Mouse (Mus musculus): ENCODE data around the gene Mettl7a1.
A peak's percentile ranks its signal among the peaks of the same experiment; 100 is the strongest.
"Not testable (repeated sequence)": the region's sequence is repeated elsewhere in the genome, so short reads cannot be mapped to it uniquely, and the experiment has no call there.

Mettl7a1 gene

DNA sequence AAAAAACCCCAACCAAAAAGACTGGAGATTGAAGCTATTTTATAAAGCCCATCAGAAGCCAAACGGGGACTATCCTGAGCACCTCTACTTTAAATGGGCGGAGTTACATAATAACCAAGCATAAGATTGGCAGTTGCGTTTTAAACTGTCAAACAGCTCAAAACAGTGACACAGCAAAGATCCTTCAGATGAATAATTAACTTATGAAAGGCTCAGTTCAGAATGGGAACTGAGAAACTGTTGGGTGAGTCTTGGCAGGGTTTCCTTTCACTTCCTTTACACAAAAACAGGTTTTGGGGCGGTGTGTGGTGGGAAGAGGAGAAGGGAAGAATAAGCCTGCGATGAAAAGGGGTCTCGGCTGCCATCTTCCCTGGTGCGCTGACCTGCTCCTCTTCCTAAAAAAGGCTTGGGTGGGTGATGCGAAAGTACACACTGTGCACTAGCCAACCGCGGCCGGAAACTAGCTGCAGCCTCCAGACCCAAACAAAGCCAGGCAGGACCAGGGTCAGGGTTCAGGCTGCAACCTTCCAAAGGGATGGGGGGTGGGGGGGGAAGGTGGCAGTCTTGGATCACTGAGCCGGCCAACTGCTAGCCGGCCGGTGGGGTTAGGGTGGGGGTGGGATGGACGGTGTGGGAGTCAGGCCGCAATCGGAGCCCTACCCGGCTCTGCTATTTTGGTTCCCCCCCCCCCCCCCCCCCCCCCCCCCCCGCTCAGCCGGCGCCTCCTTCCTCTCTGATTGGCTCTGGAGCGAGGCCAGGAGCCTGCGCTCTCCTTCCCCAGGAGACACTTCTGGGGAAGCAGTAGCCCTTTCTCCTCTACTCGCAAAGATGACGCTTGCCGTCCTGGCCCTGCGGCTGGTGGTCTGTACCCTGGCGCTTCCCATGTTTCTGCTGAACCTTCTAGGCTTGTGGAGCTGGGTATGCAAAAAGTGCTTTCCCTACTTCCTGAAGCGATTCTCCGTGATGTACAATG lies at the start of gene Mettl7a1:
Gene Mettl7a1 (plus strand): TSS at position 122 of the 973 bp plus-strand sequence.
- peak; percentile 74 to 84 for DNase-seq (ENCODE audit: low spot score in 2 of 2)

DNA sequence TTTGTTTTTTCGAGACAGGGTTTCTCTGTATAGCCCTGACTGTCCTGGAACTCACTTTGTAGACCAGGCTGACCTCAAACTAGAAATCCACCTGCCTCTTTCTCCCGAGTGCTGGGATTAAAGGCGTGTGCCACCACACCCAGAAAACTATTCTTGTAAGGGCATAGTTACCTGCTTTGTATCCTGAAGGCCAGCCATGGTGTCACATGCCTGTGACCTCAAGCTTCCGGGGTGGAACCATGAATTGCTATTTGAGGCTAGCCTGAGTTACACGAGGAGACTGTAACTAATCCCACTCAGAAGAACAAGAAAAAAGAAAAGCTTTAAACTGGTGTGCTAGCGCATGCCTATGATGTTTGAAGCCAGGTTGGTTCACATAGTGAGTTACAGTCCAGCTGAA lies 47.6 kb upstream of the Mettl7a1 start:
- DNase-seq (ENCODE audit: low spot score in 2 of 2): no peak

DNA sequence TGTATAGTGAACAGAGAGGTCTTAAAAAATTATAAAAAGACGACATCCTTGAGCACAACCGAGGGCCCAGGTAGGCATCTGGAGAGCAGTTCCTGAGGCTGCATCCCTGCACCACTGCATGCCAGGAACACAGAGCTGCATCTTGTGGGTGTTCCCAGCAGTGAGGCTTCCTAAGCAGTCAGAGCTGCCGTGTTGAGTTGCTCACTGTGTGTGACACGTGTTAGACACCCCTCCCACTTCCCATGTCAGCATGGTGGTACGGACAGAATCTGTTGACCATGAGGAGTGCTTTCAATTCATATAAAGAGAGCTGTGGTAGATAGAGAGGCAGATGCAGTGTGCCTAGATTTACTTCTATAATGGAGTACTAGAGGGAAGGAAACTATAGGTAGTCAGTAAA lies 46.6 kb upstream of the Mettl7a1 start:
- DNase-seq (ENCODE audit: low spot score in 2 of 2): no peak

DNA sequence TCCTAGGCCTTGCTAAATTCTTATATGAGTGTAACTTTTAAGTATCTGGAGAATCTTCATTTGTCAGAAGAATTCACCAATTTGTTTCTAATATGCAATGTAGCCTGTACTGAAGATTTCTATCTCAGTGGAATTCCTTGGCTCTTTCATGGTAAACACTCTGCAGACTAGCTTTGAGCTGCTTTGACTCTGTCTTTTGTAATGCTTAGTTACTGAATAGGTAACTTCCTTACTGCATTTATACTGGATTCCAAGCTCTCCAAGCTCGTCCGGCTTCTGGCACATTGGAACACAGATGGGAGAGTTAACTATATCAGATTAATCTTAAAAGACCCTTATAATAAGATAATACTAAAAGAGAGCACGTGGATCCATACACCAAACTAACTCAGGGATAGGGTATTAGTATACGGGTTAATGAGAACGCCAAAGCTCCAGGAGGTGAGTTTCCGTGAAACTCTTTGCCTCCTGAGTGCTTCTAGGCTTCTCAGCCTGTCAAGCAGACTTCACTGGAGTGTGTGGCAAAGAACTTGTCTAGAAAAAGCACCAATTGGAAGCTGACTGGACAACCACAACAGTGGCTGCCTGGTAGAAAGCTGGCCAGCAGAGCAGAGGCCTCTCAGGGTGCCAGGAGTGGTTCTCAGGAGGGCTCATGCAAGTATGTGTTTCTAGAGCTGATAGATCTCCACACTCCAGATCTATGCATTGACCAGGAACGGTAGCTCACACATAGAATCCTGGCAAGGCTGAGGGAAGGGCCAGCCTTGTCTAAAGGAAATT lies 45.1 kb upstream of the Mettl7a1 start:
- no peak for DNase-seq (ENCODE audit: low spot score in 2 of 2)

DNA sequence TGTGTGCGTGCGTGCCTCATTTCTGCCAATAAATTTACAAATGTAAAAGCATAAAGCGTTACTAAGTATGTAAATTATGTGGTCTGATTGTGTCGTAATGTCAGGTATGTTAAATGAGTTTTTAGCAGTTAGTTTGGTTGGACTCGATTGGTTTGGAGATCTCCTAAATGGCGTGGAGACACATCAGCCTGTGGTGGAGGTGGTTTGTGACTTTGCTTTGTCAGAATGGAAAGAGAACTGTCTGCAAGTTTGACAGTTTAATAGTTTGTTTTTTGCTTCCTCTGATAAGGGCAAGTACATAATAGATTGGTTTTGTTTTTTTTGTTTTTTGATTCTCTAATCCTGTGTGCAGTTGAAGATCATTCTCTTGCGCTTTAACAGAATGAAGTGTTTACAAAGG lies 43.6 kb upstream of the Mettl7a1 start:
- DNase-seq (ENCODE audit: low spot score in 2 of 2): not testable (repeated sequence)

DNA sequence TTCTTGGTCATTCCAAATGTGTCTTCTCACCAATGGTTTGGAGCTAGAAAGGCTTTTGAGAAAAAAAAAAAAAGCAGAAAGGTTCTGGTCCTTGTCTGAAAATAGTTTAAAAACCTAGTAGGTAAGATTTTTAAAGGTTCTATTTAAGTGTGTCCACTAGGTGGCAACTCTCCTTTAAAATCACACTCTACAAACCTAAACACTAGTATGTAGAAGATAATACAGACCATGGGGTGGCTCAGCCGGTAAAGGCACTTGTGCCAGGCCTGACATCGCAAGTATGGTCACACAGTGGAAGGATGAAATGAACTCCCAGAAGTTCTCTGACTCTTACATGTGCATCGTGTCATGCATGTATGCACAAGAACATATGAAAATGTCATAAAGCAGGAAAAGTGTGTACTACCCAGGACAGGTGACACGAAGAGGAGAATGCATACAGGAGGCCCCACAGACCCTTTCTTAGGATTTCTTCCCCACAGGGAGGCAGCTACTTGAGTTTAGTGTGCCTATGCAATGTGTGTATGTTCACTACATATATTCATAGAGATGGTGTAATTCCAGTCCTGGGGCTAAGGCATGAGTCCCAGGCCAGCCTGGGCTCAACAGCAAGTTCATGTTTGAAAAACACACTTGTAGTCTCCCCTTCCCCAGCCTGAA lies 40.6 kb upstream of the Mettl7a1 start:
- DNase-seq (ENCODE audit: low spot score in 2 of 2): no peak

DNA sequence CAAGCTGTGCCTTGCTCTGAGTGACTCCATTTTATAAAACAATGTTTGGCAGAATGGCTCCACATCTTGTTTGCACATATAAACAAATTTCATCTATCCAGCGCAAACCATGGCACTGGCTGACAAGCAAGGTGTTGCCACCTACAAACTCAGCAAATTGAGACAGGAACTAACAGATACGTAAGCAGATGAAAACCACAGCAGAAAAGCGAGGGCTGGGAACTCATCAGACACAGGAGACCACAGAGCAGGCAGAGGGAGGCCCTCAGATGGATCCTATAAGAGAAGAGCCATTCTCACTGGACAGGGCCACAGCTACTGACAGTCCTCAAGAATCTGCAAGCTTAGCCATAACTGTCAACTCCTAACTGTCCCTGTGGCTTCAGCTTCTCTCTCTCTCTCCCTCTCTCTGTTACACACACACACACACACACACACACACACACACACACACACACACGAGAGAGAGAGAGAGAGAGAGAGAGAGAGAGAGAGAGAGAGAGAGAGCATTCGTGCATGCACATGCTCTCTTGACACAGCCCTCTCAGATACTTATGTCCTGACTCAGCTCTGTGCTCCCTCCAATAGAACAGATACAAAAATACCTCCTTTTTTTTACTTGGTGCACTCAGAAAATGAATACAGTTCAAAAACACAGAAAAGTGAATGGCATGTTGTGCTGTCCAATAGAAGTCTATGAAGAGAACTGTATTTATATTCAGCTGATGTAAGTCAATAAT lies 38.2 kb upstream of the Mettl7a1 start:
- no peak for DNase-seq (ENCODE audit: low spot score in 2 of 2)

DNA sequence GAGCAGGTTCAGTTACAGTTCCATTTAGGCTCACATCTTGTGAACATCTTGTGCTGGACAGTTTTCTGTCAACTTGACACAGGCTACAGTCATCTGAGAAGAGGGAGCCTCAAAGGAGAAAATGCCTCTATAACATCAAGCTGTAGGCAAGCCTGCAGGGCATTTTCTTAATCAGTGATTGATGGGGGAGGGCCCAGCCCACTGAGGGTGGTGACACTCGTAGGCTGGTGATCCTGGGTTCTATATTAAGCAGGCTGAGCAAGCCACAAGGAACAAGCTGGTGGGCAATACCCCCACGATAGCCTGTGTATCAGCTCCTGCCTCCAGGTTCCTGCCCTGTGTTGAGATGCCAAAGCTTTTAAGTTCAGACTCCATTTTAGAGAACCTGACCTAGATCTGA lies 35.0 kb upstream of the Mettl7a1 start:
- no peak for DNase-seq (ENCODE audit: low spot score in 2 of 2)

DNA sequence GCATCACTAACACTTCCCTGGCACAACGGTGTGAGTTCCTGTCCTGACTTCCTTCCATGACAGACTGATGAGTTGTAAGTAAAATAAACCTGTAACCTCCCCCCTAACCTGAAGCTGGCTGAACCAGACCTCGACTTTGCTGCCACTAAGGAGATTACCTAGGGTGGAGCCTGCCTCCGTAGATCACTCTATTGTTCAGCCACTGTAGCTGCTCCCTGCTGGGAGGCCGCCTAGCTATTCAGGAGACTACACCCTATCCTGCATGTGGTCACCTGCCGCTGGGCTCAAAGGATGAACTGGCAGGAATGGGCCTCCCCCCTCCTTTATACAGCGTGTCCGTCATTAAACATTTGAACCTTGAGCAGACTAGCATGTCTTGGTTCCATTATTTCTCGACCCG lies 34.2 kb upstream of the Mettl7a1 start:
- DNase-seq (ENCODE audit: low spot score in 2 of 2): no peak

DNA sequence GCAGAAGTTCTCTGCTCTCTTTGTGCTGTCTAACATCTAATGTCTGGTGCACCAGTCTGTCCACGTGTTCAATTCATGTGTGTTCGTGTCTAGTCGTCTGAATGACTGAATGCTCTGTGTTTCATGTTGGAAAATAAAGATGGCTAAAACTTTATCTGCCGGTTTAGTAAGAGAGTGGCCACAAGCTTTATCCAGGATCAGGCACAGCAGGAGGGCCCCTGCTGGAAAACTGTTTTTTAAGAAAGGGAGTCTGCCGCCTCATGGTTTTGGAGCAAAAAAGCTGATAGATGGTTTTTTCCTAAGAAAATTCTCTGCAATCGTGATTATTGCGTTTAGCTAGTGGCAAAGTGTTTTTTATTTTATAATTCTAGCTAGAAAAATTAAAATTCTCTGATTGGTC lies 33.3 kb upstream of the Mettl7a1 start:
- DNase-seq (ENCODE audit: low spot score in 2 of 2): not testable (repeated sequence)

DNA sequence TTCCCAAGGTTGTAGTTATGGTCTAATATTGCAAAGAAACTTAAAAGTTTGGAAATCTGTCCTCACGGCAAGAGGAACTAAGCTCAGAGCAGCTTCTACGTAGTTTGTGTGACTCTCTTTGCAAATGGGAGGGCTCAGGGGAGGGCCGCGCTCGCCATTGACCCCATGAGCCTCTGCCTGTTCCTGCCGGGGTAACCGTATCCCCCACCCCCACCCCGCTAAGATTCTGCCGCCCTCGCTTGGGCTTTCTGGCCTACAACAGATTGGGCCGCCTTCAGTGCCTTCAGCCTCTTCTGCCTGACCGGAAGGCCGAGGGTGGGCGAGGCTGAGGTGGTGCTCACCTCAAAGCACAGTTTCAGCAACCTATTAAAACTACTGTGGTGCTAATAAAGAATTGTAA lies 32.5 kb upstream of the Mettl7a1 start:
- no peak for DNase-seq (ENCODE audit: low spot score in 2 of 2)

DNA sequence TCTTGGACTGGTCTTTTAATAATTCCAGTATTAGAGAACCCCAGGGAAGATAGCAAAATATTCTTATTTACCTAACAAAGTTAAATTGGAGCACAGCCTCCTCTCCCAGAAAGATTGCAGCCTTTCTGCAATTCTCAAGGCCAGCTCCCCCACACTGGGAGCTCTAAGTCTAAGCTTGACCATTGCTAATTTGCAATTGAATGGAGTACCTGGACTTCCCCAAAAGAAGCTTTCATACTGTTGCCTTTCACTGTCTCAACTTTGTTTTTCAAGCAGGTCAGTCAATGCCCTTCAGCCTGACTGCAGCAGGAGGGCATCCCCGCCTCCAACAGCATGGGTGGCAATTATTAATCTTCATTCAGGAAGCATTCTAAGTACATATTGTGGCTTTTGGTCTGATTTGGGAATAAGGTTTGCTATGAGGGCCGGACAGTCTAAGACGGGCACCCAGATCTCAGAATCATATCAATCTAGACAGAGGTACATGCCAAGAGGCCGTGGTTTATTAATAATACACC lies 30.1 kb upstream of the Mettl7a1 start:
- DNase-seq (ENCODE audit: low spot score in 2 of 2): not testable (repeated sequence)

DNA sequence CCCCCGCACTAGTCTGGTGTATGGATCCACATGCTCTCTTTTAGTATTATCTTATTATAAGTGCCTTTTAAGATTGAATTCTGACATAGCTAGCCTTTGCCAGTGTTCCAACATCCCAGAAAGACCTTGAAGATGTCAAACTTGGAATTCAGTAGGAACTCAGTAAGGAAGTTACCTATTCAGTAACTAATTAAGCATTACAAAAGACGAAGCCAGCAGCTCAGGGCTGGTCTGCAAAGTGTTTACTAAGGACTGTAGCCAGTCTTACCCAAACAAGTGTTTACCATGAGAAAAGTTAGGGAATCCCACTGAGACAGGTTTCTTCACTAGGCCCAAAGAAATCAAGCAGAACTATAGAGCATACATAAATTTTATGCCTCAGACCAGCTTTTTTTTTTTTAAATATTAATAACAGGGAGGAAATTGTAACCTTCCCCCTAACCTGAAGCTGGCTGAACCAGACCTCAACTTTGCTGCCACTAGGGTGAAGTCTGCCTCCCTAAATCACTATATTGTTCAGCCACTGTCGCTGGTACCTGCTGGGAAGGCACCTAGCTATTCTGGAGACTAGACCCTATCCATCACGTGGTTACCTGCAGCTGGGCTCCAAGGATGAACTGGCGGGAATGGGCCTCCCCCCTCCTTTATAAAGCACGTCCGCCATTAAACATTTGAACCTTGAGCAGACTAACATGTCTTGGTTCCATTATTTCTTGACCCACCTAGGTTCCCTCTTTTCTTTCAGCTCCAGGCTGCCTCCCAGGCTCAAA lies 29.0 kb upstream of the Mettl7a1 start:
- no peak for DNase-seq (ENCODE audit: low spot score in 2 of 2)

DNA sequence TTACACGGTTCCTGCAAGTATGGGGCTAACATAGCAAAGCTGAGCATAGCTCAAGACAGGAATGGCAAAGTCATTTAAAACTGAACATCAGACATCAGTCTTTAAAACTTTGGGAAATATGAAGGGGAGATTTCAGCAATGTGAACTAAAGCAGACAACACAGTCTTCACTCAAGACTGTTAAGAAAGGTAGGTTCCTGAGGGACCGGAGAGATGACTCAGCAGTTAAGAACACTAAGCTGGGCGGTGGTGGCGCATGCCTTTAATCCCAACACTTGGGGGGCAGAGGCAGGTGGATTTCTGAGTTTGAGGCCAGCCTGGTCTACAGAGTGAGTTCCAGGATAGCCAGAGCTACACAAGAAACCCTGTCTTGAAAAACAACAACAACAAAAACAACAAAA lies 27.5 kb upstream of the Mettl7a1 start:
- DNase-seq (ENCODE audit: low spot score in 2 of 2): no peak

DNA sequence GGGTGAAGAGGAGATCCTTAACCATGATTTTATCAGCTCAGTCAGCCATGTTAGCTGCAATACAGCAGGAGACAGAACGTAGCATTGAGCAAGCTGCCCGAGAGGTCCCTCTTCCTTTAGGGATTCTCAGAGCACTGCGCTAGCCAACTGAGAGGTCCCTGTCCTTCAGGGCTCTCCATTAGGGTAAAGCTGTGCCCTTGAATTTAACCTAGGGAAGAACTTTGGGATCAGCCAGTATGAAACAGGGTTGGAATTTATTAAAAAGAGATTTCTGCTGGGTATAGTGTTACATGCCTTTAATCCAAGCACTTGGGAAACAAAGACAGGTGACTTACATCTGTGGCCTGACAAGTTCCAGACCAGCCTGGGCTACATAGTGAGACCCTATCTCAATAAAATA lies 26.4 kb upstream of the Mettl7a1 start:
- DNase-seq (ENCODE audit: low spot score in 2 of 2): no peak

DNA sequence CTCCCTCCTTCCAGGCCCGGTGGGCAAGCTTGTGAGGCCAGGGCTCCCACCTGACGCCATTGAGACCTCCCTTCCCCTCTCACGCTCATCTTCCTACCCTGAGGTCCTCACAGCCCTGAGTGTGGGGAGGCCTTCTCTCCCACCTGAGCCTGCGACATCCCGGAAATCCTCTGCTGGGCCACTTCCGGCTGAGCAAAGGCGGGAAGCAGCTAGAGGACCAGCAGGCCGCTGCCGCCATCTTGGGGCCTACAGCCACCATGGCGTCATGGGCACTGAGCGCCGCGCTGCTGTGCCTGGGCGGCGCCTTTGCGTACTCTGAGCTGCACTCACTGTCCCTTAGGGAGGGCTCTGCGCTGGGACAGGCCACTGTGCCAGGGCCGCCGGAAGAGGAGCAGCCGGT lies 23.3 kb upstream of the Mettl7a1 start, which contains the start of gene Tmprss12:
Gene Tmprss12 (plus strand): TSS at position 212 of the 400 bp plus-strand sequence.
- no peak for DNase-seq (ENCODE audit: low spot score in 2 of 2)

DNA sequence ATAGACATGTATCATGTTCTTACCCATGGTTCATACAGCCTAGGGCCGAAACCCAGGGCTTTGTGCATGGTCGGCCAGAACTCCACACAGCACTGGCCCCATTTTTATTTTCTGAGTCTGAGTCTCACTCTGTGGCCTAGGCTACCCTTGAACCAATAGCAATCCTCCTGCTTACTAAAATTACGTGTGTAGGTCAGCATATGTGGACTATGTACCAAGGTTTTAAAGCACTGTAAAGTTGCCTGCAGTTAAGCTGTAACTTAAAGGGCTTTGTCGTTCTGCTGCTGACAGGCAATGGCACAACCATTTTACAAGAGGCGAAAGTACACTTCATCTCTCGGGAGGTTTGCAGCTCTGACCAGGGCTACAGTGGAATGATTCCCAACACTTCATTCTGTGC lies 15.0 kb upstream of the Mettl7a1 start:
- DNase-seq (ENCODE audit: low spot score in 2 of 2): no peak

DNA sequence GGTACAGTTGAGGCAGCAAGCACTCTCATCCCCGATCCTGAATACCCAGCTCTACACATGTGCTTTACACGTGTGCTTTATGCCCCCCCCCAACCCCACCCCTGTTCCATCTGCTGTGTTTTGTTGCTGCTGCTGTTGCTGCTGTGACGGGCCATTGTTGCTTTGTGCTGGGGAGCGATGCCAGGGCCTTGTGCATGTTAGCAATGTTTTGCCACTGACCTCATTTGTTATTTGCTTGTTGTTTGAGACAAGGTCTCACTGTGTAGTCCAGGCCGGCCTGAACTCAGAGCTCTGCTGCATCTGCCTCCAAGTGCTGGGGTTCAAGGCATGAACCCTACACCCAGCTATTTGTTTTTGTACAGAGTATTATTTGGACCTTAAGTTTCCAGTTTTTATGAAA lies 13.1 kb upstream of the Mettl7a1 start:
- no peak for DNase-seq (ENCODE audit: low spot score in 2 of 2)

DNA sequence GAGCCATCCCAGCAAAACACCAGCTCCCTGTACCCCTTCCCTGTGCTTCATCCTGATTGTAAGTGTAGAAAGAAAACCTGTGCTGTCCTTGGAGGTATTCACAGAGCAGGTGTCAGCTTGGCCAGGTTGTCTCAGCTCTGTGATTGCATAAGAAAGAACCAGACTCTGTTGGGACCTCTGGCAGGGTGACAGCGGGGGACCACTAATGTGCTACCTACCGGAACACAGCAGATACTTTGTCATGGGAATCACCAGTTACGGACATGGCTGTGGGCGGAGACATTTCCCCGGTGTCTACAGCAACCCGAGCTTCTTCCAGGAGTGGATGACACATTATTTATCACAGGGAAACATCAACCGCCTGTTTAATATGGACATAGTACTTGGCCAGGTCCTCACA lies 11.6 kb upstream of the Mettl7a1 start:
- no peak for DNase-seq (ENCODE audit: low spot score in 2 of 2)

DNA sequence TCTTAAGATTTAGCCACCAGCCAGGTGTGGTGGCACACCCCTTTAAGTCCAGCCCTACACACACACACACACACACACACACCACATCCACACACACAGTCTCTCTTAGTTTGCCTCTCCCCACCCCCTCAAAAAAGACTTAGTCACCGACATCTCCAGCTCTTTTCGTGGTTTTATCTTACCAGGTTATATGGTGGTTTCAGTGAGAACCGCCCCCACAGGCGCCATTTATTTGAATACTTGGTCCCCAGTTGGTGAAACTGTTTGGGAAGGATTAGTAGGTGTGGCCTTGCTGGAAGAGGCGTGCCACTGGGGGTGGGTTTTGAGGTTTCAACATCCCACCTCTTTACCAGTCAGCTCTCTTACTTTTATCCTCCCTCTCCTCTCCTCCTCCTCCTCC lies 6.1 kb upstream of the Mettl7a1 start:
- DNase-seq (ENCODE audit: low spot score in 2 of 2): no peak

DNA sequence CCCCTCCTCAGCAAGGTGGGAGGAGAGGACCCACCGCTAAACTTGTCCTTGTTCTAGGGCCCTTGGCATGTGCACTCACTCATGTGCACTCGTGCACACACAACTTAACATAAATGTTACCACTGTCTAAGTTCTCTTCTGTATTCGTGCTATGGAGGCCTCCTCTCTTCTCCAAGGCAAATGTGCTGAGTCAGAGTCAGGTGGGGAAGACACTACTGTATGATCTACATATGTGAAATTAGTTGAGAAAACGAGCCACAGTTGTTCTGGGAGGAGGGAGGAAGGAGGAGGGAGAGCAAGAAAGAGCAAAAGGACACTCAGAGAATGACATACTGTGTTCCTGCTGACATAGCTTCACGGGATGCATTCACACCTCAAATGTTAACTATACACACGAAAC lies 3.4 kb upstream of the Mettl7a1 start:
- DNase-seq (ENCODE audit: low spot score in 2 of 2): no peak

All from spleen, postnatal 10 days (tissue).